Mouse (Mus musculus): ENCODE results near the gene Tada2a.

DNA sequence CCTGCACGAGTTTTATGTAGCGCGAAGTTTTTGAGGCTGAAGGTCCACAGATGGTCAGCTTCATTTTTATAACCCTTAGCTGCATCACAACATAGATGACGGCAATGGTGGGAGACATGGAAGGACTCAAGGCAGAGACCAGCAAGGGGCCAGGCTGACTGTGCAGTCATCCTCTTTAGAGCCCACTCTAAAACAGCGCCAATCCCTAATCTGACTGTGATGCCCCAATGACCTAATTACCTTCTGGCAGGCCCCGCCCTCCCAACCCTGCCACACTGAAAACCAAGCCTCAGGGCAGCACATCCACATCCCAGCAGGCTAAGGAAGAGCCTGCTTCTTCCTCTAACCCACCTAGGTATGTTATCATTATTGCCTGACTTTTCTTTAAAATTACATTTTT is 68.8 kb downstream of the Tada2a start:
- TF ChIP-seq CTCF (IDR thresholded peaks at IDR 0.05; ENCODE audit: borderline replicate concordance, insufficient read depth, low read length), result no peak
- no peak for TF ChIP-seq POLR2A (IDR thresholded peaks at IDR 0.05; ENCODE audit: low read depth, low read length)

Data from embryonic fibroblast, embryonic 13.5 days (primary cell).